Mouse (Mus musculus) forebrain, embryonic 13.5 days (tissue): ENCODE data around the gene Cramp1l. TPM values are rescaled to one million over a fixed set of nuclear protein-coding genes. Genes with fewer than 3 reads are reported as not detected.

Experiments
- ATAC-seq: fragments of 200-750 bp; cut with Nextera tagmentation; 2 replicates; pipeline ENCODE4 v1.8.0; 2017
- H3K27ac ChIP-seq: fragments of 300-500 bp; sonication (generic); 2 replicates; pipeline ENCODE4 v1.5.1; 2015; ENCODE audit warnings: inconsistent platforms, mild to moderate bottlenecking, moderate library complexity
- H3K27me3 ChIP-seq: fragments of 300-500 bp; sonication (generic); 2 replicates; pipeline ENCODE4 v1.6.1; 2015; ENCODE audit warnings: mild to moderate bottlenecking, inconsistent platforms
- H3K36me3 ChIP-seq: fragments of 300-500 bp; sonication (generic); 2 replicates; pipeline ENCODE4 v1.6.1; 2015; ENCODE audit warnings: mild to moderate bottlenecking, inconsistent platforms; ENCODE audit not compliant: poor library complexity, severe bottlenecking
- H3K4me1 ChIP-seq: fragments of 300-500 bp; sonication (generic); 2 replicates; pipeline ENCODE4 v1.6.1; 2015; ENCODE audit warnings: inconsistent platforms
- H3K4me2 ChIP-seq: fragments of 300-500 bp; sonication (generic); 2 replicates; pipeline ENCODE4 v1.6.1; 2015; ENCODE audit warnings: inconsistent platforms, mild to moderate bottlenecking, moderate library complexity
- H3K4me3 ChIP-seq: fragments of 300-500 bp; sonication (generic); 2 replicates; pipeline ENCODE4 v1.5.1; 2015; ENCODE audit warnings: mild to moderate bottlenecking, inconsistent platforms
- H3K9ac ChIP-seq: fragments of 300-500 bp; sonication (generic); 2 replicates; pipeline ENCODE4 v1.6.1; 2015; ENCODE audit warnings: mild to moderate bottlenecking, inconsistent platforms
- H3K9me3 ChIP-seq: fragments of 300-500 bp; sonication (generic); replicated peaks from 2 replicates; pipeline ENCODE4 v1.6.1; 2016; ENCODE audit warnings: inconsistent platforms
- WGBS: fragments of 180-500 bp; shearing (Covaris S2); methylation state at CpG from one replicate; pipeline ENCODE4 v1.1.7; 2015; 5-methylcytosine and 5-hydroxymethylcytosine counted together
- polyA plus RNA-seq: library from polyadenylated mRNA; unstranded; fragments of >200 nt; fragmentation: Nextera tagmentation; extraction: Ambion mirVana; gene quantifications from 2 replicates; pipeline ENCODE4 v1.2.1, GENCODE M21; 2015

The Cramp1l gene
- polyA plus RNA-seq, 1 experiment from 2014 or later, result 8.3 TPM

GRCm38 (mm10) chr17:25014841-25015570, 582 bp downstream of the Cramp1l start:
- Histone ChIP-seq H3K4me1 (peaks cover 27% of the 10 kb centered on the region), H3K27ac (peak overlapping the region; percentile 85), H3K27me3 (no peaks in the 10 kb centered on the region), H3K4me2 (peak overlapping the region; percentile 94), H3K9me3 (no peaks in the 10 kb centered on the region), H3K4me3 (peak overlapping the region; percentile 99), H3K9ac (peak overlapping the region; percentile 96), H3K36me3 (peaks cover 35% of the 10 kb centered on the region)
- WGBS, result under 1% methylated on average over 39 of the region's 39 CpGs
- ATAC-seq, result peak; percentile 8; the same call in 1 of the 2 replicates

- peaks cover 33% of the 10 kb centered on the region for H3K36me3 ChIP-seq
- H3K9ac ChIP-seq, result peak overlapping the region; percentile 96
- ATAC-seq, result no peak
- H3K27ac ChIP-seq, result peak overlapping the region; percentile 74
- no peaks in the 10 kb centered on the region for H3K27me3 ChIP-seq
- H3K4me1 ChIP-seq, result peaks cover 27% of the 10 kb centered on the region
- no peaks in the 10 kb centered on the region for H3K9me3 ChIP-seq
- whole genome bisulfite sequencing, result under 1% methylated on average over 81 of the region's 81 CpGs
- peak overlapping the region; percentile 94 for H3K4me2 ChIP-seq
- peak overlapping the region; percentile 99 for H3K4me3 ChIP-seq
Observed at GRCm38 (mm10) chr17:25013606-25014501, 1.7 kb downstream of the Cramp1l start.

GRCm38 (mm10) chr17:25007480-25007879, 8.1 kb downstream of the Cramp1l start:
- H3K9me3 ChIP-seq, result no peaks in the 10 kb centered on the region
- H3K27me3 ChIP-seq, result no peaks in the 10 kb centered on the region
- peaks cover 5% of the 10 kb centered on the region; the same call in 1 of the 2 replicates for H3K4me1 ChIP-seq
- H3K4me3 ChIP-seq, result no peak overlapping the region
- H3K9ac ChIP-seq, result no peak overlapping the region
- no peak overlapping the region for H3K4me2 ChIP-seq
- peaks cover 75% of the 10 kb centered on the region for H3K36me3 ChIP-seq
- ATAC-seq, result no peak
- H3K27ac ChIP-seq, result no peak overlapping the region

- H3K4me3 ChIP-seq, result no peak overlapping the region
- peaks cover 75% of the 10 kb centered on the region for H3K36me3 ChIP-seq
- no peaks in the 10 kb centered on the region for H3K4me1 ChIP-seq
- WGBS, result 96% methylated on average over 3 of the region's 3 CpGs
- H3K4me2 ChIP-seq, result no peak overlapping the region
- H3K9ac ChIP-seq, result no peak overlapping the region
- no peak overlapping the region for H3K27ac ChIP-seq
- no peaks in the 10 kb centered on the region for H3K9me3 ChIP-seq
- no peak for ATAC-seq
- no peaks in the 10 kb centered on the region for H3K27me3 ChIP-seq
Observed at GRCm38 (mm10) chr17:25005102-25005501, 10.5 kb downstream of the Cramp1l start.

- Histone ChIP-seq H3K27ac (no peak overlapping the region), H3K4me2 (no peak overlapping the region), H3K4me3 (no peak overlapping the region), H3K9ac (no peak overlapping the region), H3K4me1 (no peaks in the 10 kb centered on the region), H3K9me3 (no peaks in the 10 kb centered on the region), H3K36me3 (peaks cover 94% of the 10 kb centered on the region), H3K27me3 (no peaks in the 10 kb centered on the region)
- WGBS, result 94% methylated on average over 6 of the region's 6 CpGs
- no peak for ATAC-seq
Observed at GRCm38 (mm10) chr17:24994721-24995120, 20.9 kb downstream of the Cramp1l start.

GRCm38 (mm10) chr17:24987221-24987620, 28.4 kb downstream of the Cramp1l start:
- no peak for ATAC-seq
- no peak overlapping the region for H3K27ac ChIP-seq
- H3K4me1 ChIP-seq, result no peaks in the 10 kb centered on the region
- H3K27me3 ChIP-seq, result no peaks in the 10 kb centered on the region
- H3K36me3 ChIP-seq, result peaks cover 92% of the 10 kb centered on the region
- H3K4me2 ChIP-seq, result no peak overlapping the region
- H3K9me3 ChIP-seq, result no peaks in the 10 kb centered on the region
- 0 out of 2 replicates have a peak overlapping the region, but pooled peaks have one; percentile 16 for H3K9ac ChIP-seq
- no peak overlapping the region for H3K4me3 ChIP-seq
- 98% methylated on average over 6 of the region's 6 CpGs for WGBS

GRCm38 (mm10) chr17:24960852-24961715, 54.5 kb downstream of the Cramp1l start:
- H3K4me2 ChIP-seq, result peak overlapping the region; percentile 76
- WGBS, result 15% methylated on average over 21 of the region's 21 CpGs
- H3K36me3 ChIP-seq, result peaks cover 52% of the 10 kb centered on the region
- H3K4me1 ChIP-seq, result peaks cover 15% of the 10 kb centered on the region
- H3K4me3 ChIP-seq, result peak overlapping the region; percentile 81
- no peaks in the 10 kb centered on the region for H3K27me3 ChIP-seq
- peak; percentile 39 for ATAC-seq
- H3K9me3 ChIP-seq, result no peaks in the 10 kb centered on the region
- peak overlapping the region; percentile 49 for H3K9ac ChIP-seq
- H3K27ac ChIP-seq, result peak overlapping the region; percentile 40; the same call in 1 of the 2 replicates

- Histone ChIP-seq H3K27ac (peak within 1 kb of the TSS; percentile 80), H3K4me3 (peak within 1 kb of the TSS; percentile 81), H3K9ac (peak within 1 kb of the TSS; percentile 92), H3K9me3 (no peaks in the 10 kb centered on the region), H3K4me1 (peaks cover 15% of the 10 kb centered on the region), H3K4me2 (peak within 1 kb of the TSS; percentile 76), H3K36me3 (peaks cover 52% of the 10 kb centered on the region), H3K27me3 (no peaks in the 10 kb centered on the region)
- under 1% methylated on average over 53 of the region's 59 CpGs for WGBS
- ATAC-seq, result peak; percentile 100
Observed at GRCm38 (mm10) chr17:24960135-24960851, 55.3 kb downstream of the Cramp1l start, which contains the start of gene Jpt2. Gene Jpt2 (minus strand): TSS chr17:24960689.

GRCm38 (mm10) chr17:24959371-24959770, 56.2 kb downstream of the Cramp1l start:
- no peaks in the 10 kb centered on the region for H3K9me3 ChIP-seq
- peaks cover 52% of the 10 kb centered on the region for H3K36me3 ChIP-seq
- H3K27ac ChIP-seq, result no peak overlapping the region
- whole genome bisulfite sequencing, result 18% methylated on average over 8 of the region's 8 CpGs
- ATAC-seq, result no peak
- H3K9ac ChIP-seq, result peak overlapping the region; percentile 92
- H3K27me3 ChIP-seq, result no peaks in the 10 kb centered on the region
- H3K4me1 ChIP-seq, result peaks cover 15% of the 10 kb centered on the region
- peak overlapping the region; percentile 76 for H3K4me2 ChIP-seq
- peak overlapping the region; percentile 81 for H3K4me3 ChIP-seq

- no peaks in the 10 kb centered on the region for H3K4me1 ChIP-seq
- no peak overlapping the region for H3K27ac ChIP-seq
- H3K4me3 ChIP-seq, result no peak overlapping the region
- no peaks in the 10 kb centered on the region for H3K9me3 ChIP-seq
- no peak overlapping the region for H3K4me2 ChIP-seq
- H3K9ac ChIP-seq, result no peak overlapping the region
- 95% methylated on average over 2 of the region's 2 CpGs for WGBS
- peaks cover 84% of the 10 kb centered on the region for H3K36me3 ChIP-seq
- ATAC-seq, result no peak
- H3K27me3 ChIP-seq, result no peaks in the 10 kb centered on the region
Observed at GRCm38 (mm10) chr17:24953291-24953690, 62.3 kb downstream of the Cramp1l start.

- no peak overlapping the region for H3K4me2 ChIP-seq
- H3K4me1 ChIP-seq, result no peaks in the 10 kb centered on the region
- H3K36me3 ChIP-seq, result peaks cover 93% of the 10 kb centered on the region
- no peaks in the 10 kb centered on the region for H3K27me3 ChIP-seq
- ATAC-seq, result no peak
- H3K4me3 ChIP-seq, result no peak overlapping the region
- no peak overlapping the region for H3K9ac ChIP-seq
- H3K27ac ChIP-seq, result no peak overlapping the region
- 85% methylated on average over 2 of the region's 2 CpGs for WGBS
- H3K9me3 ChIP-seq, result no peaks in the 10 kb centered on the region
Observed at GRCm38 (mm10) chr17:24950671-24951070, 64.9 kb downstream of the Cramp1l start.
